8 mouse cellular contexts compared by ENCODE assay signal in the genomic region with DNA sequence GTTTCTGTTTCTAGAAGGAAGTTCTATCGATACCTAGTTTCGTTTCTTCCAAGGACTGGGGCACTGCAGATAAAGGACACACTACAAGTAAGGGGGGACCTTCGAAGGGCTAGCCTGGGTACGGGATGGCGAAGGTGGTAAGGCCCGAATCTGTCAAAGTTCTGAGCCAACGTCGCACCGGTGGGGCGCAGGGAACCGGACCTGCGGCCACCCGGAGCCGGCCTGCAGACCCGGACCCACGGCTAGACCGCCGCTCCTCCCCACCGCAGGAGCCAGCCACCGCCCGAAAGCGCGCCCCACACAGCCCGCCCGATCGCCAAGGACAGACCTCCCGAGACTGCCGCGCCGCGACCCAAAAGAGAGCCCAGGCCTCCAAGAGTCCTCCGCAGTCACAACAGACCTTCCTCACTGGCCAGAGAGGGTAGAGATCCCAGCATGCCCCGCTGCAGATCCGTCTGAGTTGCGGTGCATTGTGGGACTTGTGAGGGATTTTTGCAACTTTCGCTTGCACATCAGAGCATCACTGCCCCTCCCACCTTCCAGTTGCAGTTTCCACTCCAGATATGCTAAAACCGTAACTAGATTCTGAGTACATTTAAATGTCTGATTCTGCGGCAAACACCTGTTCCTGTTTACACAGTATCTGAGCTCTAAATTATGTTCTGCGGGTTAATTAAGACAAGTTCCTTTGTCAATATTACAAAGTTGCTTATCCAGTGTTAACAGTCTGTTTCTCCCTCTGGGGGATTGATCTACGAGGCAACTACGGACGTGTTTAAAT. TPM values are rescaled to one million over a fixed set of nuclear protein-coding genes. Genes with fewer than 3 reads are reported as not detected.
DNase-seq lines count a peak whose midpoint lies in the region; ATAC-seq and TF ChIP-seq lines count a peak whose summit lies in the region.

Gene Zup1, minus strand, starts transcription at position 467 of the 781 bp plus-strand sequence.

- no peak for TF ChIP-seq EP300 in liver, embryonic 14.5 days (IDR thresholded peaks at IDR 0.05; ENCODE audit: low read depth)
- no peak for TF ChIP-seq EP300 in stomach, postnatal 0 days (optimal IDR thresholded peaks at IDR 0.05)

- H3K27ac ChIP-seq in forebrain, embryonic 10.5 days, result peak within 1 kb of the TSS; percentile 94
- peak within 1 kb of the TSS; percentile 87 for H3K27ac ChIP-seq in heart, embryonic 15.5 days
- peak within 1 kb of the TSS; percentile 80 for H3K27ac ChIP-seq in liver, embryonic 14.5 days
- 0 out of 2 replicates have a peak within 1 kb of the TSS, but pooled peaks have one; percentile 42 for H3K27ac ChIP-seq in neural tube, embryonic 11.5 days (ENCODE audit: low read depth, low read length)
- H3K27ac ChIP-seq in stomach, postnatal 0 days (replicated peaks), result peak within 1 kb of the TSS; percentile 78

- H3K4me1 ChIP-seq in forebrain, embryonic 10.5 days, result peaks cover 7% of the 10 kb centered on the region
- peaks cover 3% of the 10 kb centered on the region for H3K4me1 ChIP-seq in heart, embryonic 15.5 days (replicated peaks)
- peaks cover 0 to 5% of the 10 kb centered on the region in 2 experiments; a peak in 3 of 4 replicates for H3K4me1 ChIP-seq in liver, embryonic 14.5 days (replicated peaks; ENCODE audit: control insufficient read depth in 2 of 2, insufficient read depth in 2 of 2, low read length in 1 of 2)
- H3K4me1 ChIP-seq in neural tube, embryonic 11.5 days (ENCODE audit: control insufficient read depth, insufficient read depth, low read length), result peaks cover 6% of the 10 kb centered on the region; the same call in 1 of the 2 replicates
- H3K4me1 ChIP-seq in stomach, postnatal 0 days (replicated peaks; ENCODE audit: control insufficient read depth, insufficient read depth), result no peaks in the 10 kb centered on the region

- H3K9ac ChIP-seq in heart, embryonic 15.5 days, result peak within 1 kb of the TSS; percentile 99
- H3K9ac ChIP-seq in liver, embryonic 14.5 days (replicated peaks), result peak within 1 kb of the TSS; percentile 97
- peak within 1 kb of the TSS; percentile 90 for H3K9ac ChIP-seq in neural tube, embryonic 11.5 days (ENCODE audit: low read length)
- H3K9ac ChIP-seq in stomach, postnatal 0 days (ENCODE audit: low read length), result peak within 1 kb of the TSS; percentile 82

- peaks cover 22% of the 10 kb centered on the region for H3K36me3 ChIP-seq in forebrain, embryonic 10.5 days (replicated peaks)
- H3K36me3 ChIP-seq in heart, embryonic 15.5 days, result peaks cover 4% of the 10 kb centered on the region; the same call in 1 of the 2 replicates
- H3K36me3 ChIP-seq in liver, embryonic 14.5 days (replicated peaks; ENCODE audit: control insufficient read depth, insufficient read depth, low read depth), result peaks cover 8% of the 10 kb centered on the region; the same call in 1 of the 2 replicates
- H3K36me3 ChIP-seq in neural tube, embryonic 11.5 days (ENCODE audit: control insufficient read depth, insufficient read depth, low read length), result no peaks in the 10 kb centered on the region
- no peaks in the 10 kb centered on the region for H3K36me3 ChIP-seq in stomach, postnatal 0 days (ENCODE audit: control insufficient read depth, insufficient read depth, low read length)

- 5% methylated on average over 42 of the region's 42 CpGs for WGBS in forebrain, embryonic 10.5 days
- 3% methylated on average over 42 of the region's 42 CpGs for WGBS in heart, embryonic 15.5 days
- 2% methylated on average over 42 of the region's 42 CpGs for WGBS in liver, embryonic 14.5 days (ENCODE audit: insufficient replicate concordance)
- 6% methylated on average over 42 of the region's 42 CpGs for WGBS in neural tube, embryonic 11.5 days
- 1% methylated on average over 39 of the region's 42 CpGs for WGBS in stomach, postnatal 0 days

- peak; percentile 77 to 82 for DNase-seq in CD8-positive naive resting alpha-beta T cell, adult 2 months (ENCODE audit: low read depth in 2 of 2, low spot score in 2 of 2)
- DNase-seq in c-Kit-positive CD71-negative TER-119-negative erythroid progenitor cells, embryonic 14.5 days (ENCODE audit: low read depth), result peak; percentile 74
- DNase-seq in forebrain, embryonic 10.5 days (ENCODE audit: extremely low spot score, low spot score), result peak; percentile 82
- peak; percentile 89 to 93 for DNase-seq in kidney, postnatal 25 days
- peak; percentile 77 to 80 (median 78) for DNase-seq in liver, embryonic 14.5 days (ENCODE audit: low read depth in 3 of 3, low spot score in 3 of 3)
- DNase-seq in neural tube, embryonic 11.5 days (ENCODE audit: low spot score), result peak; percentile 85
- DNase-seq in stomach, postnatal 0 days (ENCODE audit: low spot score), result peak; percentile 84

- peak within 1 kb of the TSS; percentile 84 for H3K4me3 ChIP-seq in forebrain, embryonic 10.5 days
- H3K4me3 ChIP-seq in heart, embryonic 15.5 days, result peak within 1 kb of the TSS; percentile 97
- H3K4me3 ChIP-seq in liver, embryonic 14.5 days (ENCODE audit: insufficient read depth in 1 of 2, low read depth in 2 of 2, low read length in 2 of 2), result peak within 1 kb of the TSS; percentile 96 to 99
- peak within 1 kb of the TSS; percentile 73 for H3K4me3 ChIP-seq in neural tube, embryonic 11.5 days (ENCODE audit: low read depth, low read length)
- peak within 1 kb of the TSS; percentile 67 for H3K4me3 ChIP-seq in stomach, postnatal 0 days (ENCODE audit: low read depth, low read length)

- H3K27me3 ChIP-seq in forebrain, embryonic 10.5 days (ENCODE audit: poor library complexity, severe bottlenecking), result no peaks in the 10 kb centered on the region
- H3K27me3 ChIP-seq in heart, embryonic 15.5 days, result no peaks in the 10 kb centered on the region
- no peaks in the 10 kb centered on the region for H3K27me3 ChIP-seq in liver, embryonic 14.5 days (ENCODE audit: control insufficient read depth, insufficient read depth, low read length)
- H3K27me3 ChIP-seq in neural tube, embryonic 11.5 days (ENCODE audit: control insufficient read depth, insufficient read depth, low read length), result no peaks in the 10 kb centered on the region
- H3K27me3 ChIP-seq in stomach, postnatal 0 days (ENCODE audit: control insufficient read depth, insufficient read depth, low read length), result no peaks in the 10 kb centered on the region

- H3K9me3 ChIP-seq in forebrain, embryonic 10.5 days, result no peaks in the 10 kb centered on the region
- no peaks in the 10 kb centered on the region for H3K9me3 ChIP-seq in heart, embryonic 15.5 days (replicated peaks)
- no peaks in the 10 kb centered on the region for H3K9me3 ChIP-seq in liver, embryonic 14.5 days (ENCODE audit: control insufficient read depth, low read length)
- no peaks in the 10 kb centered on the region for H3K9me3 ChIP-seq in neural tube, embryonic 11.5 days (ENCODE audit: control insufficient read depth, low read length)
- no peaks in the 10 kb centered on the region for H3K9me3 ChIP-seq in stomach, postnatal 0 days (ENCODE audit: control insufficient read depth, low read length)

- peak within 1 kb of the TSS; percentile 73 for H3K4me2 ChIP-seq in heart, embryonic 15.5 days
- peak within 1 kb of the TSS; percentile 75 for H3K4me2 ChIP-seq in liver, embryonic 14.5 days (ENCODE audit: low read depth)
- H3K4me2 ChIP-seq in neural tube, embryonic 11.5 days (ENCODE audit: low read depth), result peak within 1 kb of the TSS; percentile 46
- peak within 1 kb of the TSS; percentile 67 for H3K4me2 ChIP-seq in stomach, postnatal 0 days (replicated peaks; ENCODE audit: low read depth)

- no peak for TF ChIP-seq CTCF in liver, embryonic 14.5 days (IDR thresholded peaks at IDR 0.05; ENCODE audit: low read depth)
- TF ChIP-seq CTCF in stomach, postnatal 0 days (IDR thresholded peaks at IDR 0.05; ENCODE audit: low read depth), result no peak

- peak; percentile 92 for ATAC-seq in heart, embryonic 15.5 days (replicated peaks; ENCODE audit: insufficient number of reproducible peaks, insufficient read depth, low FRiP score, low read depth)
- ATAC-seq in liver, embryonic 14.5 days (ENCODE audit: insufficient read depth), result peak; percentile 94
- peak; percentile 93 for ATAC-seq in neural tube, embryonic 11.5 days (ENCODE audit: insufficient read depth, low FRiP score, low TSS enrichment)
- peak; percentile 97 for ATAC-seq in stomach, postnatal 0 days (ENCODE audit: low FRiP score, low TSS enrichment)

RNA-seq across cellular contexts. Expression of gene Zup1, which starts in this region (rescaled TPM):
- 19.3 and 20.5 TPM in 2 replicates for polyA plus RNA-seq in forebrain, embryonic 10.5 days (2016; fragmentation: Nextera tagmentation; extraction: Ambion mirVana)
- 11.6 and 12.0 TPM in 2 replicates for polyA plus RNA-seq in heart, embryonic 15.5 days (2015; fragmentation: Nextera tagmentation; extraction: Ambion mirVana)
- 3.0 and 3.9 TPM in 2 replicates for polyA plus RNA-seq in liver, embryonic 14.5 days (2012; rRNA removed)
- polyA plus RNA-seq in liver, embryonic 14.5 days (2014; fragmentation: Nextera tagmentation; extraction: Ambion mirVana), result 6.8 and 7.3 TPM in 2 replicates
- polyA plus RNA-seq in neural tube, embryonic 11.5 days (2014; fragmentation: Nextera tagmentation; extraction: Ambion mirVana), result 23.4 and 23.8 TPM in 2 replicates
- 8.6 and 8.8 TPM in 2 replicates for polyA plus RNA-seq in stomach, postnatal 0 days (2015; fragmentation: Nextera tagmentation; extraction: Ambion mirVana)

Comparison
In these comparisons a context has a peak if more than half of its experiments do, and no peak if none do; other contexts are left out.
1. Peak in every context shown above with its lines: DNase-seq, ATAC-seq, H3K4me3 ChIP-seq and H3K27ac ChIP-seq.
2. H3K27ac ChIP-seq: peak in every context shown above with its lines; median percentile 94 in forebrain, embryonic 10.5 days; 87 in heart, embryonic 15.5 days; 80 in liver, embryonic 14.5 days; 78 in stomach, postnatal 0 days; 42 in neural tube, embryonic 11.5 days.